9 mouse cellular contexts compared by ENCODE assay signal in the genomic region with DNA sequence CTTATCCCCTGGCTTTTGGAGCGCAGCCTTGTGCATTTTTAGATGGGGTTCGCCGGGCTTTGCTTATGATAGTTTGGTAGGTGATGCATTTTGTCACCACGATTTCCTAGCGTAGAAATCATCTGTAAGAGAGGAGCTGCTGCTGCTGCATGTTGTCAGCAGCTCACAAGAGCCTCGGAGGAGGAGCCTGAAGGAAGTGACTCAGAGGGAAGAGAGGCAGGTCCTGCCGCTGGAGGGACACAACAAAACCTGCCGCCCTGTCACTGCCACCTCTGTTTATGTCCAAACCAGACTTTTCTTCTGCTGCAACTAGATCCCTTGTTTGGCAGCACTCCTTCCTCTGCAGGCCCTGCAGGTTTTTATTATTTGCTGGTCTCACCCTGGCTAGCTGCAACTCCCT. TPM values are rescaled to one million over a fixed set of nuclear protein-coding genes. Genes with fewer than 3 reads are reported as not detected.
DNase-seq lines count a peak whose midpoint lies in the region; ATAC-seq and TF ChIP-seq lines count a peak whose summit lies in the region.
"Had no signal": no experiment of that assay in that cellular context is flagged by ENCODE, and none has a peak within 500 bp of the region (broad histone marks: within the 10 kb centered on the region; RNA-seq: fewer than 3 reads in every experiment).

No protein-coding gene starts in this region.

- H3K9ac ChIP-seq in embryonic facial prominence, embryonic 15.5 days = no peak overlapping the region

- intact Hi-C loops in gastrocnemius, adult 2 months (cut with DNase I) = no loop called here

- peaks cover 69% of the 10 kb centered on the region for H3K4me1 ChIP-seq in embryonic facial prominence, embryonic 15.5 days
- H3K4me1 ChIP-seq in lung, adult 2 months (ENCODE audit: control insufficient read depth, insufficient read depth, low read length) = peaks cover 16% of the 10 kb centered on the region
- H3K4me1 ChIP-seq in cerebellum, adult 2 months (ENCODE audit: control insufficient read depth, insufficient read depth, low read length) = peaks cover 53% of the 10 kb centered on the region

- TF ChIP-seq POLR2A in lung, adult 2 months (IDR thresholded peaks at IDR 0.05; ENCODE audit: borderline replicate concordance, extremely low read depth, low read depth, low read length) = 0 out of 2 replicates have a peak, but pooled peaks have one; percentile 19
- TF ChIP-seq POLR2A in cerebellum, adult 2 months (IDR thresholded peaks at IDR 0.05; ENCODE audit: borderline replicate concordance, insufficient read depth, low read length) = no peak

- no peaks in the 10 kb centered on the region for H3K27me3 ChIP-seq in embryonic facial prominence, embryonic 15.5 days
- no peaks in the 10 kb centered on the region for H3K27me3 ChIP-seq in cerebellum, adult 2 months (ENCODE audit: control insufficient read depth, insufficient read depth, low read length)
- H3K27me3 ChIP-seq: CH12.LX had no signal

- ATAC-seq in embryonic facial prominence, embryonic 15.5 days (ENCODE audit: insufficient number of reproducible peaks, low FRiP score, low TSS enrichment, low read depth) = no peak

- H3K4me3 ChIP-seq in gastrocnemius, adult 2 months = peak overlapping the region; percentile 47
- H3K4me3 ChIP-seq in embryonic facial prominence, embryonic 15.5 days (replicated peaks) = no peak overlapping the region
- no peak overlapping the region for H3K4me3 ChIP-seq in lung, adult 2 months (replicated peaks; ENCODE audit: extremely low read depth, low read depth, low read length)
- no peak overlapping the region for H3K4me3 ChIP-seq in cerebellum, adult 2 months (replicated peaks; ENCODE audit: insufficient read depth, low read depth, low read length)

- 29% methylated on average over 8 of the region's 8 CpGs for WGBS in embryonic facial prominence, embryonic 15.5 days
- 9% methylated on average over 8 of the region's 8 CpGs for WGBS in lung, adult 2 months
- 40% methylated on average over 8 of the region's 8 CpGs for WGBS in cerebellum, adult 2 months

- peak; percentile 21; the same call in 1 of the 2 replicates for TF ChIP-seq CTCF in gastrocnemius, adult 2 months (IDR thresholded peaks at IDR 0.05)
- TF ChIP-seq CTCF in lung, adult 2 months (IDR thresholded peaks at IDR 0.05; ENCODE audit: insufficient read depth, low read length) = no peak
- TF ChIP-seq CTCF in cerebellum, adult 2 months (IDR thresholded peaks at IDR 0.05; ENCODE audit: borderline replicate concordance, insufficient read depth, low read depth, low read length) = no peak

- peak; percentile 42 for DNase-seq in gastrocnemius, adult 2 months
- no peak for DNase-seq in gastrocnemius, postnatal 4 days (ENCODE audit: low spot score in 2 of 2)
- peak; percentile 75 for DNase-seq in 3T3-L1 (ENCODE audit: low read depth, low spot score)
- no peak for DNase-seq in lung, adult 2 months
- DNase-seq in cerebellum, adult 2 months = no peak
- no peak for DNase-seq in spleen, postnatal 36 days (ENCODE audit: low spot score in 2 of 2)
- no peak for DNase-seq in spleen, postnatal 4 days (ENCODE audit: low spot score in 2 of 2)

- H3K36me3 ChIP-seq in embryonic facial prominence, embryonic 15.5 days = no peaks in the 10 kb centered on the region

- 0 out of 2 replicates have a peak overlapping the region, but pooled peaks have one; percentile 9 for H3K4me2 ChIP-seq in embryonic facial prominence, embryonic 15.5 days (replicated peaks)

- no peaks in the 10 kb centered on the region for H3K9me3 ChIP-seq in embryonic facial prominence, embryonic 15.5 days (replicated peaks)

- peak overlapping the region; percentile 68 for H3K27ac ChIP-seq in gastrocnemius, adult 2 months
- no peak overlapping the region for H3K27ac ChIP-seq in embryonic facial prominence, embryonic 15.5 days (replicated peaks)
- H3K27ac ChIP-seq in cerebellum, adult 2 months (ENCODE audit: insufficient read depth, low read length) = no peak overlapping the region

RNA-seq across cellular contexts. Expression of a gene that starts 8.5 kb away (rescaled TPM):
- 10 to 100 TPM; 22.8 to 24.2 TPM for total RNA-seq in gastrocnemius, adult 2 months (2021)
- total RNA-seq in gastrocnemius, postnatal 4 days (2021) = 10 to 100 TPM; 83.4 to 86.1 TPM
- 13.4 and 14.5 TPM in 2 replicates for polyA plus RNA-seq in embryonic facial prominence, embryonic 15.5 days (2015; fragmentation: Nextera tagmentation; extraction: Ambion mirVana)
- polyA plus RNA-seq in lung, adult 2 months (2012; rRNA removed) = 24.1 and 28.0 TPM in 2 replicates
- 82.9 and 105 TPM in 2 replicates for polyA plus RNA-seq in cerebellum, adult 2 months (2012; rRNA removed)
- total RNA-seq: CH12.LX had no signal

Comparison
In these comparisons a context has a peak if more than half of its experiments do, and no peak if none do; other contexts are left out.
1. DNase-seq: peak in gastrocnemius, adult 2 months (single experiment) and 3T3-L1 (single experiment); none in gastrocnemius, postnatal 4 days (0 of 2), lung, adult 2 months (single experiment), cerebellum, adult 2 months (0 of 2), spleen, postnatal 36 days (0 of 2) and spleen, postnatal 4 days (0 of 2).